Mouse (Mus musculus) liver, embryonic 11.5 days (tissue): ENCODE data around the gene Olfr464. TPM values are rescaled to one million over a fixed set of nuclear protein-coding genes. Genes with fewer than 3 reads are reported as not detected.

ENCODE experiments used
- ATAC-seq: fragments of 200-750 bp; cut with Nextera tagmentation; replicated peaks from 2 replicates; pipeline ENCODE4 v1.8.0; 2017; ENCODE audit warnings: moderate number of reproducible peaks, mild to moderate bottlenecking, moderate TSS enrichment, moderate library complexity; ENCODE audit not compliant: low FRiP score
- DNase-seq: peaks from one replicate; pipeline ENCODE4 v3.0.0-alpha.2; 2017; ENCODE audit warnings: low spot score
- H3K27ac ChIP-seq: fragments of 300-500 bp; sonication (generic); 2 replicates; pipeline ENCODE4 v1.5.1; 2014; ENCODE audit warnings: mild to moderate bottlenecking, low read depth, low read length, control low read depth
- H3K27me3 ChIP-seq: fragments of 300-500 bp; sonication (generic); replicated peaks from 2 replicates; pipeline ENCODE4 v1.6.1; 2014; ENCODE audit warnings: low read length, mixed read lengths; ENCODE audit not compliant: control insufficient read depth, insufficient read depth
- H3K36me3 ChIP-seq: fragments of 300-500 bp; sonication (generic); 2 replicates; pipeline ENCODE4 v1.6.1; 2014; ENCODE audit warnings: mild to moderate bottlenecking, low read length, moderate library complexity, mixed read lengths; ENCODE audit not compliant: control insufficient read depth, insufficient read depth
- H3K4me1 ChIP-seq: fragments of 300-500 bp; sonication (generic); replicated peaks from 2 replicates; pipeline ENCODE4 v1.6.1; 2014; ENCODE audit warnings: low read length, mixed read lengths; ENCODE audit not compliant: control insufficient read depth, insufficient read depth
- H3K4me2 ChIP-seq: fragments of 300-500 bp; sonication (generic); 2 replicates; pipeline ENCODE4 v1.6.1; 2014; ENCODE audit warnings: mild to moderate bottlenecking, control low read depth, moderate library complexity
- H3K4me3 ChIP-seq: fragments of 300-500 bp; sonication (generic); 2 replicates; pipeline ENCODE4 v1.5.1; 2014; ENCODE audit warnings: low read depth, low read length, control low read depth
- H3K9ac ChIP-seq: fragments of 300-500 bp; sonication (generic); 2 replicates; pipeline ENCODE4 v1.6.1; 2014; ENCODE audit warnings: low read depth, low read length, control low read depth
- H3K9me3 ChIP-seq: fragments of 300-500 bp; sonication (generic); 2 replicates; pipeline ENCODE4 v1.6.1; 2016; ENCODE audit warnings: low read length, inconsistent platforms, mixed read lengths; ENCODE audit not compliant: control insufficient read depth
- WGBS: fragments of 180-500 bp; shearing (Covaris S2); extraction: QIAGEN DNeasy Blood & Tissue Kit; methylation state at CpG from one replicate; pipeline ENCODE4 v1.1.7; 2014; 5-methylcytosine and 5-hydroxymethylcytosine counted together
- polyA plus RNA-seq: library from polyadenylated mRNA; unstranded; fragments of >200 nt; fragmentation: Nextera tagmentation; extraction: Ambion mirVana; gene quantifications from 2 replicates; pipeline ENCODE4 v1.2.1, GENCODE M21; 2014

The Olfr464 gene
- polyA plus RNA-seq, 1 experiment from 2014 or later: not detected

GRCm38 (mm10) chr11:87935467-87935866 is 14.7 kb upstream of the Olfr464 start:
- 61% methylated on average over 3 of the region's 3 CpGs for WGBS

DNA sequence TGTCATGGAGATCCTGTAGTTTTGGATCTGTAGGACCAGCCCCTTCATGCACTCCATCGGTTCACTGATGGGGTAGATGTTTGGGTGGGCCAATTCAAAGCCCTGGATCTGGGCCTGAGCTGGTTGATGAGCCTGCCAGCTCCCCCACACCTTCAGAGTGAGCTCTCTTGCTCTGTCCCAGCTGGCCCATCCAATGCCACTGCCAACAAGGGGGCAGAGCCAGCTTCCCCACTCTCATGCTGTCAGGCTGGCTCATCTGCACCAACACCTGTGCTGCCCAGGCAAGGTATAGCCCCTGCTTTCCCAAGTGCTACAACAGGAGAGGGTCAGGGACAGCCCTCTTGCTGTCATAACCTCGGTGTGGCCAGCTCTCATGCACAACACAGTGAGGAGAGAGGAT is 13.0 kb upstream of the Olfr464 start:
- Histone ChIP-seq H3K36me3 (no peaks in the 10 kb centered on the region), H3K4me3 (no peak overlapping the region), H3K4me2 (no peak overlapping the region), H3K4me1 (no peaks in the 10 kb centered on the region), H3K9me3 (no peaks in the 10 kb centered on the region), H3K9ac (no peak overlapping the region), H3K27me3 (no peaks in the 10 kb centered on the region), H3K27ac (no peak overlapping the region)
- no peak for DNase-seq
- WGBS: 60% methylated on average over 2 of the region's 2 CpGs
- no peak for ATAC-seq

More at GRCm38 (mm10) chr11:87935467-87935866, 14.7 kb upstream of the Olfr464 start:
- DNase-seq (no peak), ATAC-seq (no peak)
- Histone ChIP-seq H3K4me3 (no peak overlapping the region), H3K4me2 (no peak overlapping the region), H3K27ac (no peak overlapping the region), H3K27me3 (no peaks in the 10 kb centered on the region), H3K9ac (no peak overlapping the region), H3K36me3 (no peaks in the 10 kb centered on the region), H3K9me3 (no peaks in the 10 kb centered on the region), H3K4me1 (no peaks in the 10 kb centered on the region)

GRCm38 (mm10) chr11:87930348-87930747 is 9.6 kb upstream of the Olfr464 start:
- no peak for DNase-seq
- H3K27me3 ChIP-seq: no peaks in the 10 kb centered on the region
- no peaks in the 10 kb centered on the region for H3K4me1 ChIP-seq
- no peak for ATAC-seq
- no peak overlapping the region for H3K9ac ChIP-seq
- no peaks in the 10 kb centered on the region for H3K9me3 ChIP-seq
- H3K36me3 ChIP-seq: no peaks in the 10 kb centered on the region
- no peak overlapping the region for H3K4me3 ChIP-seq
- no peak overlapping the region for H3K4me2 ChIP-seq
- WGBS: 83% methylated on average over 2 of the region's 2 CpGs
- H3K27ac ChIP-seq: no peak overlapping the region

DNA sequence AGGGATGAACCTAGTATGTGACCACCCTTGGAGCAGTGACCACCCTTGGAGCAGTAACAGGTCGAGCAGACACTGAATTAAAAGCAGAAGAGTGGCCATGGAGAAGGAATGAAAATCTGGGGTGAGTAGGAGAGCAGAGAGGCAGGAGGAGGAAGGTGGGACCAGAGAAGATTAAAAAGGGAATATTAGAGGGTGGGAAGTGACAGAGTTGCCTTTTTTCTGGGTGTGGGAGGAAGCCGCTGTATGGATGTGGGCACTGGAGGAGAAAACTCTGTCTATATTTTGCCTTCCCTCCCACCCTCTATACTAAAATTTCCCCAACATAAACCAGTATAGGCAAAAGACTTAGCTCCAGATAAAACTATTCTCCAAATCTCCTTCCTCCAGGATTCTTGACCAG is 466 bp downstream of the Olfr464 start:
- H3K27ac ChIP-seq: no peak overlapping the region
- no peak for ATAC-seq
- H3K4me1 ChIP-seq: no peaks in the 10 kb centered on the region
- DNase-seq: no peak
- no peak overlapping the region for H3K4me2 ChIP-seq
- no peaks in the 10 kb centered on the region for H3K36me3 ChIP-seq
- no peak overlapping the region for H3K9ac ChIP-seq
- no peaks in the 10 kb centered on the region for H3K27me3 ChIP-seq
- 63% methylated on average over 2 of the region's 2 CpGs for WGBS
- no peak overlapping the region for H3K4me3 ChIP-seq
- no peaks in the 10 kb centered on the region for H3K9me3 ChIP-seq

GRCm38 (mm10) chr11:87916005-87916404 is 4.8 kb downstream of the Olfr464 start:
- Histone ChIP-seq H3K27me3 (no peaks in the 10 kb centered on the region), H3K9me3 (no peaks in the 10 kb centered on the region), H3K4me3 (no peak overlapping the region), H3K27ac (no peak overlapping the region), H3K4me1 (no peaks in the 10 kb centered on the region), H3K9ac (no peak overlapping the region), H3K4me2 (no peak overlapping the region), H3K36me3 (no peaks in the 10 kb centered on the region)
- no peak for ATAC-seq
- no peak for DNase-seq
- WGBS: 82% methylated on average over 1 of the region's 1 CpGs

DNA sequence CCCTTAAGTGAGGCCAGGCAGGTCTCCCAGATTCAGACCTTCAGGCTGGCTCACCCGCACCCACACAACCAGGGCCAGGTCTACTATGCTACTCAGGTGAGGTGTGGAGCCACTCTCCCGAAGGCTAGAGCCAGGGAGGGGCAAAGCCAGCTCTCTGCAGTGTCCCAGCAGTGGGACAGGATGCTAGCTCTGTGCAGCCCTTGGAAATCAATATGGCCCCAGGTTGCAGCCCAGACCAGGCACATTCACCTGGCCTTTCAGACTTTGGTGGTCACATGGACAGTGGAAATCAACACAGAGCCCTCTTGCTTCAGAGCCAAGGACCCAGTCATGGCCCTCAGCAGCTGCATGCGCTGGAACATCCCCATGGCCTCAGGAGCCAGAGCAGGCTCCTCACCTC is 16.4 kb downstream of the Olfr464 start:
- no peak for DNase-seq
- ATAC-seq: no peak
- Histone ChIP-seq H3K9ac (no peak overlapping the region), H3K4me2 (no peak overlapping the region), H3K9me3 (no peaks in the 10 kb centered on the region), H3K36me3 (no peaks in the 10 kb centered on the region), H3K4me1 (no peaks in the 10 kb centered on the region), H3K27me3 (no peaks in the 10 kb centered on the region), H3K4me3 (no peak overlapping the region), H3K27ac (no peak overlapping the region)
- WGBS: 68% methylated on average over 3 of the region's 3 CpGs

DNA sequence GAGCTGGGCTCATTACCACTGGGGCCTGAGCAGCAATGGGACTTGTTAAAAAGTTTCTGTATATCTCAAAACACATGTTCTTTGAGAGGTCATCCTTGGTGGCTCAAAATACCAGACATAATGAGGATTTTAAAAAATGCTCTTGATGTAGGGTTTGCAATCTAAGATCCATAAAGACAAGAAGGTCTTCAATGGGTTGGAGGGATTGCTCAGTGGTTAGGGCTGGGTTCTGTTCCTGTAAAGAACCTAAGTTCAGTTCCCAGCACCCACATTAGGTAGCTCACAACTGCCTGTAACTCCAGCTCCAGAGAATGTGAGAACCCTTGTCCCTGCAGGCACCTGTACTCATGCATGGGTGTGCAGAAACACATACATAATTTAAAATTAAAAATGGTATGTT is 23.5 kb downstream of the Olfr464 start, which contains the start of gene Olfr463:
Gene Olfr463 (minus strand): TSS at position 101 of the 400 bp plus-strand sequence.
- Histone ChIP-seq H3K27ac (no peak within 1 kb of the TSS), H3K36me3 (no peaks in the 10 kb centered on the region), H3K4me3 (no peak within 1 kb of the TSS), H3K4me2 (no peak within 1 kb of the TSS), H3K4me1 (no peaks in the 10 kb centered on the region), H3K27me3 (no peaks in the 10 kb centered on the region), H3K9me3 (no peaks in the 10 kb centered on the region), H3K9ac (no peak within 1 kb of the TSS)
- ATAC-seq (no peak), DNase-seq (no peak)

DNA sequence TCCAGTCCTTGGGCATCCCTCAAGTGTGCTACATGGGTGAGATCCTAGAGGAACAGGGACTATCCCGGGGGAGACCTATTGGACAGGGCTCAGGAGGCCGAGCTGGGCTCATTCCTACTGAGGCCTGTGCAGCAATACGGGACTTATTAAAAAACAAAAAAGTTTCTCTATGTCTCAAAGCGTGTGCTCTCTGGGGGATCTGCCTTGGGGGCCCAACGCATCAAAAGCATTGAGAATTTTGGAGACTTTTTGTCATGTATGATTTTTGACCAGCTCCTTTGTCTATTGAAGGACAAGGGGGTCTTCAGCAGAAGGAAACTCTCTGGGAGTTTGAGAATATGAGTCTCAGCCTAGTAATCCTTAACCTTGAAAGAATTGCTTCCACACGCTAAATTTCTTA is 28.6 kb downstream of the Olfr464 start, which contains the start of gene Olfr462:
Gene Olfr462 (minus strand): TSS at position 101 of the 400 bp plus-strand sequence.
- WGBS: 85% methylated on average over 6 of the region's 6 CpGs
- Histone ChIP-seq H3K27me3 (0 out of 2 replicates have a peak, but pooled peaks cover 2% of the 10 kb centered on the region), H3K9me3 (no peaks in the 10 kb centered on the region), H3K9ac (no peak within 1 kb of the TSS), H3K36me3 (no peaks in the 10 kb centered on the region), H3K4me3 (no peak within 1 kb of the TSS), H3K27ac (no peak within 1 kb of the TSS), H3K4me2 (no peak within 1 kb of the TSS), H3K4me1 (no peaks in the 10 kb centered on the region)
- ATAC-seq (no peak), DNase-seq (no peak)

DNA sequence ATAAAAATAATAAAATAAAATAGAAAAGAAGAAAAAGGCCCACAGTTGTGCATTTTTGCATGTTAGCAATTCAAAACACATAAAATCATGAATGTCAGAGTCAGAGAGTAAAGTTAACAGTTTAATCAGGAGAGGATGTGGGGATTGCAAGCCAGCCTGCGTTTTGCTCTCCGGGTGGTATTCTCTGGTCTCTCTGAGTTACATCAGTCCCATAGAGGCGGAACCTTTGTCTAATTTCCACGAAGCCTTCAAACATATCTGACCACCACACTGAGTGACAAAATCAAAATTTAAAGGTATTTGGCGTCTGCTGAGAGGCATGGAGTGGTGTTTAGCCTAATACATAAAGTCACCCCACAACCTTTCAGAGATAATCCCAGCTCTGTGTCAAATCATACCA is 35.9 kb downstream of the Olfr464 start:
- H3K27ac ChIP-seq: no peak overlapping the region
- H3K4me1 ChIP-seq: no peaks in the 10 kb centered on the region
- no peak overlapping the region for H3K9ac ChIP-seq
- 69% methylated on average over 5 of the region's 5 CpGs for WGBS
- no peak overlapping the region for H3K4me2 ChIP-seq
- no peak overlapping the region for H3K4me3 ChIP-seq
- 0 out of 2 replicates have a peak, but pooled peaks cover 2% of the 10 kb centered on the region for H3K27me3 ChIP-seq
- no peak for ATAC-seq
- no peaks in the 10 kb centered on the region for H3K36me3 ChIP-seq
- H3K9me3 ChIP-seq: no peaks in the 10 kb centered on the region
- DNase-seq: no peak
